Mouse (Mus musculus) ES-E14 (cell line): ENCODE measurements around the gene Cldnd1.

ENCODE experiments used
- CHD2 ChIP-seq: IDR thresholded peaks from 2 replicates; pipeline ENCODE4 v1.6.1; 2014; ENCODE audit warnings: mild to moderate bottlenecking, low read depth, low read length, inconsistent platforms
- HCFC1 ChIP-seq: IDR thresholded peaks from 2 replicates; pipeline ENCODE4 v1.6.1; 2012; ENCODE audit warnings: low read length, inconsistent platforms, borderline replicate concordance; ENCODE audit not compliant: insufficient read depth
- MAFK ChIP-seq: IDR thresholded peaks from 2 replicates; pipeline ENCODE4 v1.6.1; 2014; ENCODE audit warnings: mild to moderate bottlenecking, low read depth, low read length, inconsistent platforms; ENCODE audit not compliant: insufficient read depth
- ZC3H11A ChIP-seq: IDR thresholded peaks from 2 replicates; pipeline ENCODE4 v1.6.1; 2012; ENCODE audit warnings: low read depth, mild to moderate bottlenecking, inconsistent platforms, low read length, borderline replicate concordance
- ZNF384 ChIP-seq: IDR thresholded peaks from 2 replicates; pipeline ENCODE4 v1.6.1; 2012; ENCODE audit warnings: low read depth, low read length, inconsistent platforms

DNA sequence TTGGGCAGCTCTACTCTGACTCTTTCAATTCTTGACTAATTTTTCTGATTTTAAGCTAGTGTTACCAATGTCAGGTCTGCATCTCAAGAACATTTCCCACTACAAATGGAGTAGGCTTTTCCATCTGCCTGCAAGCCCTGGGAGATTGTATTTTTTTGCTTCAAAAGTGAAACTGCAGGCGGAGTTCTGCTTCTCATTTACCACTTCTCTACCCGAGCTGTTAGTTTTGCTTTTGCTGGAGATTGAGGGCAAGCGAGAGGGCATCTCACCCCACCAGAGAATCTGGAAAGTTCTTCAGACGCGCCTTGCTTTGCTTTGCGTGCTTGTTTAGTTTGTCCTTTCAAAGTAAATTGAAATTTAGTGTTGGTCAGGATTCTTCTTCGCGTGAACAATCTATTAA, 15.5 kb upstream of the Cldnd1 start:
- no peak for TF ChIP-seq ZC3H11A
- no peak for TF ChIP-seq MAFK
- TF ChIP-seq ZNF384 = no peak
- TF ChIP-seq CHD2 = no peak
- TF ChIP-seq HCFC1 = no peak
